Mouse (Mus musculus) urinary bladder, postnatal 14 days (tissue): Measurements from ENCODE around the gene Vopp1.

ENCODE experiments used
- DNase-seq: peaks from one replicate; pipeline ENCODE4 v3.0.0; 2021; ENCODE audit warnings: low spot score

The Vopp1 gene

DNA sequence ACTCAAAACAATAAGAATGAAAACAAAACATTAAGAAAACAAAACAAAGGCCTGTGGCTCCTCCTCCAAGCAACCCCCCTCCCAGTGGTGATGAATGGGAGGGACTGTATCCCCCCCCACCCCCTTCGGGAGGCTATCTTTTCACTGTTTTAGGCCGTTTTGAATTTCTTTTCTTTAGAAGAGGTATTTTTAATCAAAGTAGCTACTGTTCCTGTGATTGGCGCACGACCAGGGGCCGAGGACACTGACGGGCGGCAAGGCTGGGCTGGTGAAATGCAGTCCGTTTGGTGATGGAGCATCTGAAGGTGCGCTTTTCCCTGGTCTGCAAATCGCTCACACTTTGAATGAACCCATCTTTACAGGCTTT lies 122.6 kb downstream of the Vopp1 start, which contains the start of gene Lancl2:
Gene Lancl2 (plus strand): TSS at position 165 of the 367 bp plus-strand sequence.
- DNase-seq: peak; percentile 32

DNA sequence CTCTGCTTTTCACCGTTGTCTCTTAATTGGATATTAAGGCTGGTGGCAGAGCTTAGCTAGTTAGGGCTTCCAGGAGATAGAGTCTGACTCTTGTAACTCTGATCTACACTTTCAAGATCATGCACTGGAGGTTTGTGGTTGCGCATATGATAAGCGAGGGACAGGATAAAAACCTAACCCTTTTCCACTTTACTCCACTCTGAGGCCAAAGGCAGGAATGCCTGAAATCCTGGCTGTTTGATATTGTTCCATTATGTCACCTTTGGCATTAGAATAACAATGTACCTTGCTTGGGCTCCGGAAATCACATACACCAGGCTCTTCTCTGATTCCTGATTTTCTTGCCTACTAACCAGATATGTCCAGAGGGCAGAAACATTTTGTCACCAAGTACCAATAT lies 123.3 kb downstream of the Vopp1 start:
- DNase-seq: no peak

DNA sequence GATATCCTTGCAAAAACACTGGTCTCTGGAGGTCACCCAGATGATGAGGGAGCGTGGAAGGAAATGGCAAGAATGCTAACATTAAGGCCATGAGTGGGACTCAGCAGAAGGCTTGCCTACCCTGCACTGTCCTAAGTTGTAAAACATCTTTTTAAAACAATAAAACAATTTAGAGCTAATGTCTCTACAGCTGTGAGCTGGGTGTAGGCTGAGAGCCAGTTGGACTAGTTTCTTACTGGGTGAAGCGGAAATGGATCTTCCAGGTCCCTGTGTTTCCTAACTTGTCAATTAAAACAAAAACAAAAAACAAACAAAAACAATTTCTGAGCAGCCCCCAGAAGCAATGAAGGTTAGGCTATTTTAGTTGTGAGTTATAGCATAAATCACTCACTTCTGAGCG lies 131.8 kb downstream of the Vopp1 start:
- no peak for DNase-seq

DNA sequence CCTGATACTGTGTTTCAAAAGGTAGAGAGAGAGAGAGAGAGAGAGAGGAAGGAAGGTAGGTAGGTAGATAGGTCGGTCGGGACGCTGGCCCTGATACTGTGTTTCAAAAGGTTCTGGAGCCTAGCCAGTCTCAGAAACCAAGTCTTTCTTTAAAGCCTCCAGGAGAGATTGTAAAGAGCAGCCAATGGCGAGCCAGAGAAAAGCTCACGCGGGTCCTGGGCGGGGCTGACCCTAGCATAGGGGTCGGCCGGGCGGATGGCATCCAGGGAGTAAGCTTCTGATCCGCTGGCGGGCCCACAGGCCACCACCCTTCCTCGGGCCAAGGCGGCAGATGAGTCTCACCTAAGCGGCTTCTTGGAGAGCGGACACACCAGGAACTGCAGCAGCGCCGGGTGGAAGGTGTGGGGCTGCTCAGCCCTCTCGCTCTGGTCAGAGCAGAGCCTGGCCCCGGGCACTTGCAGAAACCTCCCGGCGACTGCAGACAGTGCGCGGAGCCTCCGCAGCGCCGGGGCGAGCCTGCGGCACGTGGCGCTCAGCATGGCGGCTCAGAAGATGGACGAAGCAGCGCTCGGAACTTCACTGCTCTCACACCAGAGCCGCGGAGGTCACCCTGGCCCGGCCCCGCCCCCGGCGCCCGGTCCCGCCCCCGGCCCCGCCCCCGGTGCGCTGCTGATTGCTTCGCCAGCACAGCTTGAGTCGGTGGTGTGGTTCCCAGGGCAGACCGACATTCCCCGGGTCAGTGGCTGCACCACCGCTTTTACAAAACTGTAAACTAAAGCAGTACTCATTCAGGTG lies 133.3 kb downstream of the Vopp1 start, which contains the start of gene Pyurf:
Gene Pyurf (minus strand): TSS at position 612 of the 795 bp plus-strand sequence.
- DNase-seq: peak; percentile 84

DNA sequence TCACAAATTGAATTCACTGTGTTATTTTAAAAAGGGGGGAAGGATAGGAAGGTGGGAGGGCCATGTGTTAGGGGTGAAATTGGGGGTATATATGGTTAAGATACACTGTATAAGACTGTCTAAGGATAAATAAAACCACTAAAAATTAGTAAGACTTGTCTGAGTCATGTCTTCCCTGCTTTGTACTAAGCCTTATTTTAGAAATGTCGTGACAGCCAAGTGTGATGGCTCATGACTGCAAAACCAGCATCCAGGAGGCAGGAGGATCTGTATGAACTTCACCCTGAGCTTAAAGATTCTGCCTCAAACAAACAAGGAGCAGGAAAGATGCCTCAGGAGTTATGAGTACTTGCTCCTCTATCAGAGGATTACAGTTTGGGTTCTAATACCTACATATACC lies 140.8 kb downstream of the Vopp1 start:
- DNase-seq: no peak
